Comparison of ENCODE assay signal across 21 mouse cellular contexts in genomic region chr19:50603380-50603779, GRCm38 (mm10).
DNase-seq lines count a peak whose midpoint lies in the region; ATAC-seq and TF ChIP-seq lines count a peak whose summit lies in the region.
"Had no signal": no experiment of that assay in that cellular context is flagged by ENCODE, and none has a peak within 500 bp of the region (broad histone marks: within the 10 kb centered on the region; RNA-seq: fewer than 3 reads in every experiment).

No protein-coding gene starts in this region.

- no peak overlapping the region for H3K4me2 ChIP-seq in hindbrain, postnatal 0 days (ENCODE audit: low read depth, low read length)
- H3K4me2 ChIP-seq in lung, embryonic 14.5 days, result no peak overlapping the region
- H3K4me2 ChIP-seq: forebrain, embryonic 15.5 days; heart, embryonic 11.5 days; limb, embryonic 15.5 days; liver, embryonic 15.5 days; stomach, embryonic 15.5 days had no signal

- H3K9ac ChIP-seq in hindbrain, postnatal 0 days (replicated peaks; ENCODE audit: low read length), result no peak overlapping the region
- no peak overlapping the region for H3K9ac ChIP-seq in lung, embryonic 14.5 days
- H3K9ac ChIP-seq: forebrain, embryonic 15.5 days; limb, embryonic 15.5 days; liver, embryonic 15.5 days; stomach, embryonic 15.5 days had no signal

- DNase-seq in cerebellum, adult 9-10 months, result peak; percentile 3
- no peak for DNase-seq in cerebellum, adult 8-10 months
- DNase-seq in hindbrain, postnatal 0 days (ENCODE audit: low spot score), result peak; percentile 15
- DNase-seq in hindbrain, embryonic 10.5 days (ENCODE audit: low spot score), result no peak
- DNase-seq in lung, embryonic 14.5 days, result peak; percentile 63
- no peak for DNase-seq in lung, postnatal 14 days
- peak; percentile 44 to 68 for DNase-seq in cerebellum, postnatal 14 days
- DNase-seq in adrenal gland, postnatal 14 days, result no peak
- DNase-seq: heart, postnatal 36 days; kidney, adult 11 months; layer of hippocampus, postnatal 36 days had no signal

- WGBS in hindbrain, postnatal 0 days, result 77% methylated on average over 5 of the region's 5 CpGs
- WGBS in hindbrain, embryonic 10.5 days, result 93% methylated on average over 5 of the region's 5 CpGs
- WGBS in lung, embryonic 14.5 days, result 48% methylated on average over 5 of the region's 5 CpGs

- no peak overlapping the region for H3K4me3 ChIP-seq in hindbrain, postnatal 0 days (ENCODE audit: low read length)
- H3K4me3 ChIP-seq in hindbrain, embryonic 10.5 days, result no peak overlapping the region
- H3K4me3 ChIP-seq in lung, embryonic 14.5 days (ENCODE audit: low read depth, low read length), result no peak overlapping the region
- H3K4me3 ChIP-seq: forebrain, embryonic 15.5 days; layer of hippocampus, adult 2 months; limb, embryonic 15.5 days; liver, embryonic 15.5 days; midbrain, embryonic 10.5 days; stomach, embryonic 15.5 days had no signal

- no peak for ATAC-seq in hindbrain, postnatal 0 days
- ATAC-seq in lung, embryonic 14.5 days (ENCODE audit: insufficient read depth), result peak; percentile 69; the same call in 1 of the 2 replicates
- ATAC-seq: activated CD4-positive, CD25-positive, alpha-beta regulatory T cell, adult 4 months; forebrain, embryonic 15.5 days; hindbrain, embryonic 16.5 days had no signal

- H3K36me3 ChIP-seq in hindbrain, postnatal 0 days (ENCODE audit: insufficient read depth, low read length), result no peaks in the 10 kb centered on the region
- no peaks in the 10 kb centered on the region for H3K36me3 ChIP-seq in hindbrain, embryonic 10.5 days
- H3K36me3 ChIP-seq in lung, embryonic 14.5 days (ENCODE audit: insufficient read depth), result no peaks in the 10 kb centered on the region
- H3K36me3 ChIP-seq: forebrain, embryonic 15.5 days; G1E; limb, embryonic 15.5 days; liver, embryonic 15.5 days; midbrain, embryonic 10.5 days; stomach, embryonic 15.5 days had no signal

- no peaks in the 10 kb centered on the region for H3K4me1 ChIP-seq in hindbrain, postnatal 0 days (ENCODE audit: insufficient read depth, low read length)
- H3K4me1 ChIP-seq in hindbrain, embryonic 10.5 days (replicated peaks), result no peaks in the 10 kb centered on the region
- H3K4me1 ChIP-seq in lung, embryonic 14.5 days (ENCODE audit: insufficient read depth), result no peaks in the 10 kb centered on the region
- H3K4me1 ChIP-seq: forebrain, embryonic 15.5 days; limb, embryonic 15.5 days; liver, embryonic 15.5 days; midbrain, embryonic 10.5 days; stomach, embryonic 15.5 days had no signal

- H3K9me3 ChIP-seq in hindbrain, postnatal 0 days (ENCODE audit: low read length), result no peaks in the 10 kb centered on the region
- H3K9me3 ChIP-seq in hindbrain, embryonic 10.5 days, result no peaks in the 10 kb centered on the region
- no peaks in the 10 kb centered on the region for H3K9me3 ChIP-seq in lung, embryonic 14.5 days (ENCODE audit: low read depth, low read length)
- H3K9me3 ChIP-seq: forebrain, embryonic 15.5 days; G1E; limb, embryonic 15.5 days; liver, embryonic 15.5 days; midbrain, embryonic 10.5 days; stomach, embryonic 15.5 days had no signal

- no peak overlapping the region for H3K27ac ChIP-seq in hindbrain, postnatal 0 days
- H3K27ac ChIP-seq in hindbrain, embryonic 10.5 days, result no peak overlapping the region
- H3K27ac ChIP-seq in lung, embryonic 14.5 days (ENCODE audit: low read depth), result no peak overlapping the region
- H3K27ac ChIP-seq: forebrain, embryonic 15.5 days; layer of hippocampus, adult 2 months; limb, embryonic 15.5 days; liver, embryonic 15.5 days; midbrain, embryonic 10.5 days; stomach, embryonic 15.5 days had no signal

- no peak for TF ChIP-seq CTCF in hindbrain, postnatal 0 days (IDR thresholded peaks at IDR 0.05; ENCODE audit: low read depth)
- no peak for TF ChIP-seq CTCF in lung, embryonic 14.5 days (IDR thresholded peaks at IDR 0.05; ENCODE audit: low read depth)

- no peaks in the 10 kb centered on the region for H3K27me3 ChIP-seq in hindbrain, postnatal 0 days (ENCODE audit: insufficient read depth, low read length)
- H3K27me3 ChIP-seq in hindbrain, embryonic 10.5 days (ENCODE audit: insufficient read depth, poor library complexity, severe bottlenecking), result no peaks in the 10 kb centered on the region
- no peaks in the 10 kb centered on the region for H3K27me3 ChIP-seq in lung, embryonic 14.5 days (ENCODE audit: insufficient read depth, low read length)
- H3K27me3 ChIP-seq: forebrain, embryonic 15.5 days; limb, embryonic 15.5 days; liver, embryonic 15.5 days; stomach, embryonic 15.5 days had no signal

Comparison
In these comparisons a context has a peak if more than half of its experiments do, and no peak if none do; other contexts are left out.
1. DNase-seq: peak in cerebellum, adult 9-10 months (single experiment), hindbrain, postnatal 0 days (single experiment), lung, embryonic 14.5 days (single experiment) and cerebellum, postnatal 14 days (2 of 2); none in cerebellum, adult 8-10 months (single experiment), hindbrain, embryonic 10.5 days (single experiment), lung, postnatal 14 days (single experiment) and adrenal gland, postnatal 14 days (single experiment).